Mouse (Mus musculus): ENCODE measurements around the gene Qsox2. TPM values are rescaled to one million over a fixed set of nuclear protein-coding genes. Genes with fewer than 3 reads are reported as not detected.

The Qsox2 gene
- total RNA-seq, 1 experiment = 32.0 TPM

GRCm38 (mm10) chr2:26188517-26188916 is 48.8 kb downstream of the Qsox2 start:
- Histone ChIP-seq H3K36me3 (ENCODE audit: control insufficient read depth, insufficient read depth, low read length, poor library complexity, severe bottlenecking) (no peaks in the 10 kb centered on the region), H3K9me3 (ENCODE audit: control insufficient read depth, insufficient read depth, low read depth, low read length) (no peaks in the 10 kb centered on the region), H3K4me1 (ENCODE audit: control insufficient read depth in 2 of 2, insufficient read depth in 2 of 2, low read length in 2 of 2, poor library complexity in 1 of 2) (no peaks in the 10 kb centered on the region), H3K9ac (ENCODE audit: insufficient read depth, low read depth, low read length, poor library complexity, severe bottlenecking) (no peak overlapping the region), H3K4me3 (ENCODE audit: insufficient read depth in 1 of 2, low read depth in 1 of 2, low read length in 2 of 2, poor library complexity in 1 of 2, severe bottlenecking in 1 of 2) (no peak overlapping the region), H3K27ac (ENCODE audit: insufficient read depth, low read depth, low read length, poor library complexity, severe bottlenecking) (no peak overlapping the region)
- in situ Hi-C loops (cut with MboI; ENCODE audit: low sequenced_read_pairs in 2 of 2, unreplicated experiment in 2 of 2) = no loop called here
- no peak for DNase-seq (ENCODE audit: low read depth, low spot score)
- TF ChIP-seq ZC3H11A (IDR thresholded peaks at IDR 0.05; ENCODE audit: borderline replicate concordance, low read depth, low read length) (no peak), HCFC1 (IDR thresholded peaks at IDR 0.05; ENCODE audit: borderline replicate concordance, insufficient read depth, low read length) (no peak), MAFK (IDR thresholded peaks at IDR 0.05; ENCODE audit: insufficient read depth, low read depth, low read length) (no peak), ZNF384 (IDR thresholded peaks at IDR 0.05; ENCODE audit: low read depth, low read length) (no peak), CHD2 (IDR thresholded peaks at IDR 0.05; ENCODE audit: low read depth, low read length) (no peak)

- Histone ChIP-seq H3K36me3 (ENCODE audit: control insufficient read depth, insufficient read depth, low read length, poor library complexity, severe bottlenecking) (no peaks in the 10 kb centered on the region), H3K4me1 (ENCODE audit: control insufficient read depth in 2 of 2, insufficient read depth in 2 of 2, low read length in 2 of 2, poor library complexity in 1 of 2) (no peaks in the 10 kb centered on the region), H3K27ac (ENCODE audit: insufficient read depth, low read depth, low read length, poor library complexity, severe bottlenecking) (no peak overlapping the region), H3K9ac (ENCODE audit: insufficient read depth, low read depth, low read length, poor library complexity, severe bottlenecking) (no peak overlapping the region), H3K9me3 (ENCODE audit: control insufficient read depth, insufficient read depth, low read depth, low read length) (no peaks in the 10 kb centered on the region), H3K4me3 (ENCODE audit: insufficient read depth in 1 of 2, low read depth in 1 of 2, low read length in 2 of 2, poor library complexity in 1 of 2, severe bottlenecking in 1 of 2) (no peak overlapping the region)
- TF ChIP-seq CHD2 (IDR thresholded peaks at IDR 0.05; ENCODE audit: low read depth, low read length) (no peak), ZC3H11A (IDR thresholded peaks at IDR 0.05; ENCODE audit: borderline replicate concordance, low read depth, low read length) (no peak), MAFK (IDR thresholded peaks at IDR 0.05; ENCODE audit: insufficient read depth, low read depth, low read length) (no peak), HCFC1 (IDR thresholded peaks at IDR 0.05; ENCODE audit: borderline replicate concordance, insufficient read depth, low read length) (no peak), ZNF384 (IDR thresholded peaks at IDR 0.05; ENCODE audit: low read depth, low read length) (no peak)
- in situ Hi-C loops (cut with MboI; ENCODE audit: low sequenced_read_pairs in 2 of 2, unreplicated experiment in 2 of 2) = no loop called here
- DNase-seq (ENCODE audit: low read depth, low spot score) = no peak
Observed at GRCm38 (mm10) chr2:26184352-26184751, 53.0 kb downstream of the Qsox2 start.

- in situ Hi-C loops (cut with MboI; ENCODE audit: low sequenced_read_pairs in 2 of 2, unreplicated experiment in 2 of 2) = no loop called here
- H3K4me3 ChIP-seq (ENCODE audit: insufficient read depth in 1 of 2, low read depth in 1 of 2, low read length in 2 of 2, poor library complexity in 1 of 2, severe bottlenecking in 1 of 2) = no peak overlapping the region
- H3K36me3 ChIP-seq (ENCODE audit: control insufficient read depth, insufficient read depth, low read length, poor library complexity, severe bottlenecking) = no peaks in the 10 kb centered on the region
- H3K9ac ChIP-seq (ENCODE audit: insufficient read depth, low read depth, low read length, poor library complexity, severe bottlenecking) = no peak overlapping the region
- H3K27ac ChIP-seq (ENCODE audit: insufficient read depth, low read depth, low read length, poor library complexity, severe bottlenecking) = no peak overlapping the region
- H3K4me1 ChIP-seq (ENCODE audit: control insufficient read depth in 2 of 2, insufficient read depth in 2 of 2, low read length in 2 of 2, poor library complexity in 1 of 2) = peaks cover 0 to 5% of the 10 kb centered on the region in 2 experiments; a peak in 1 of 4 replicates
- H3K9me3 ChIP-seq (ENCODE audit: control insufficient read depth, insufficient read depth, low read depth, low read length) = no peaks in the 10 kb centered on the region
- no peak for DNase-seq (ENCODE audit: low read depth, low spot score)
- no peak for TF ChIP-seq MAFK (IDR thresholded peaks at IDR 0.05; ENCODE audit: insufficient read depth, low read depth, low read length)
- no peak for TF ChIP-seq CHD2 (IDR thresholded peaks at IDR 0.05; ENCODE audit: low read depth, low read length)
- TF ChIP-seq ZC3H11A (IDR thresholded peaks at IDR 0.05; ENCODE audit: borderline replicate concordance, low read depth, low read length) = 0 out of 2 replicates have a peak, but pooled peaks have one; percentile 37
- no peak for TF ChIP-seq HCFC1 (IDR thresholded peaks at IDR 0.05; ENCODE audit: borderline replicate concordance, insufficient read depth, low read length)
Observed at GRCm38 (mm10) chr2:26182646-26183045, 54.7 kb downstream of the Qsox2 start.

- H3K27ac ChIP-seq (ENCODE audit: insufficient read depth, low read depth, low read length, poor library complexity, severe bottlenecking) = no peak overlapping the region
- no peaks in the 10 kb centered on the region for H3K36me3 ChIP-seq (ENCODE audit: control insufficient read depth, insufficient read depth, low read length, poor library complexity, severe bottlenecking)
- DNase-seq (ENCODE audit: low read depth, low spot score) = no peak
- in situ Hi-C loops (cut with MboI; ENCODE audit: low sequenced_read_pairs in 2 of 2, unreplicated experiment in 2 of 2) = no loop called here
- no peak overlapping the region for H3K4me3 ChIP-seq (ENCODE audit: insufficient read depth in 1 of 2, low read depth in 1 of 2, low read length in 2 of 2, poor library complexity in 1 of 2, severe bottlenecking in 1 of 2)
- peaks cover 1 to 9% of the 10 kb centered on the region in 2 experiments; a peak in 1 of 4 replicates for H3K4me1 ChIP-seq (ENCODE audit: control insufficient read depth in 2 of 2, insufficient read depth in 2 of 2, low read length in 2 of 2, poor library complexity in 1 of 2)
- H3K9me3 ChIP-seq (ENCODE audit: control insufficient read depth, insufficient read depth, low read depth, low read length) = no peaks in the 10 kb centered on the region
- H3K9ac ChIP-seq (ENCODE audit: insufficient read depth, low read depth, low read length, poor library complexity, severe bottlenecking) = no peak overlapping the region
- no peak for TF ChIP-seq ZC3H11A (IDR thresholded peaks at IDR 0.05; ENCODE audit: borderline replicate concordance, low read depth, low read length)
Observed at GRCm38 (mm10) chr2:26177189-26177588, 60.1 kb downstream of the Qsox2 start.

- Histone ChIP-seq H3K9me3 (ENCODE audit: control insufficient read depth, insufficient read depth, low read depth, low read length) (no peaks in the 10 kb centered on the region), H3K4me1 (ENCODE audit: control insufficient read depth in 2 of 2, insufficient read depth in 2 of 2, low read length in 2 of 2, poor library complexity in 1 of 2) (peaks cover 1 to 10% of the 10 kb centered on the region in 2 experiments; a peak in 1 of 4 replicates), H3K27ac (ENCODE audit: insufficient read depth, low read depth, low read length, poor library complexity, severe bottlenecking) (no peak overlapping the region), H3K4me3 (ENCODE audit: insufficient read depth in 1 of 2, low read depth in 1 of 2, low read length in 2 of 2, poor library complexity in 1 of 2, severe bottlenecking in 1 of 2) (no peak overlapping the region), H3K9ac (ENCODE audit: insufficient read depth, low read depth, low read length, poor library complexity, severe bottlenecking) (no peak overlapping the region), H3K36me3 (ENCODE audit: control insufficient read depth, insufficient read depth, low read length, poor library complexity, severe bottlenecking) (no peaks in the 10 kb centered on the region)
- in situ Hi-C loops (cut with MboI; ENCODE audit: low sequenced_read_pairs in 2 of 2, unreplicated experiment in 2 of 2) = no loop called here
- DNase-seq (ENCODE audit: low read depth, low spot score) = no peak
- no peak for TF ChIP-seq HCFC1 (IDR thresholded peaks at IDR 0.05; ENCODE audit: borderline replicate concordance, insufficient read depth, low read length)
- TF ChIP-seq ZC3H11A (IDR thresholded peaks at IDR 0.05; ENCODE audit: borderline replicate concordance, low read depth, low read length) = no peak
- TF ChIP-seq ZNF384 (IDR thresholded peaks at IDR 0.05; ENCODE audit: low read depth, low read length) = no peak
- no peak for TF ChIP-seq MAFK (IDR thresholded peaks at IDR 0.05; ENCODE audit: insufficient read depth, low read depth, low read length)
- TF ChIP-seq CHD2 (IDR thresholded peaks at IDR 0.05; ENCODE audit: low read depth, low read length) = no peak
Observed at GRCm38 (mm10) chr2:26176731-26177130, 60.6 kb downstream of the Qsox2 start.
